Mouse (Mus musculus): ENCODE results near the gene Rffl. TPM values are rescaled to one million over a fixed set of nuclear protein-coding genes. Genes with fewer than 3 reads are reported as not detected.
"Not testable (repeated sequence)": the region's sequence is repeated elsewhere in the genome, so short reads cannot be mapped to it uniquely, and the experiment has no call there.

Gene Rffl
- polyA plus RNA-seq, 1 experiment from 2014 or later, result 9.2 TPM

GRCm38 (mm10) chr11:82844771-82845414 lies 26.1 kb downstream of the Rffl start:
- Histone ChIP-seq H3K9me3 (ENCODE audit: low read length) (no peaks in the 10 kb centered on the region), H3K9ac (replicated peaks; ENCODE audit: low read depth) (no peak overlapping the region), H3K36me3 (ENCODE audit: insufficient read depth, low read length) (no peaks in the 10 kb centered on the region), H3K4me3 (ENCODE audit: low read depth, low read length) (no peak overlapping the region), H3K4me1 (ENCODE audit: insufficient read depth, low read depth, low read length) (no peaks in the 10 kb centered on the region), H3K27me3 (replicated peaks; ENCODE audit: insufficient read depth, low read length) (no peaks in the 10 kb centered on the region), H3K4me2 (replicated peaks; ENCODE audit: low read depth, low read length) (peak overlapping the region; percentile 8; the same call in 1 of the 2 replicates), H3K27ac (ENCODE audit: low read length) (no peak overlapping the region)
- no peak for ATAC-seq
- no peak for DNase-seq (ENCODE audit: low spot score)
- TF ChIP-seq EP300 (IDR thresholded peaks at IDR 0.05) (no peak), CTCF (IDR thresholded peaks at IDR 0.05) (no peak)
- WGBS, result 70% methylated on average over 11 of the region's 11 CpGs

DNA sequence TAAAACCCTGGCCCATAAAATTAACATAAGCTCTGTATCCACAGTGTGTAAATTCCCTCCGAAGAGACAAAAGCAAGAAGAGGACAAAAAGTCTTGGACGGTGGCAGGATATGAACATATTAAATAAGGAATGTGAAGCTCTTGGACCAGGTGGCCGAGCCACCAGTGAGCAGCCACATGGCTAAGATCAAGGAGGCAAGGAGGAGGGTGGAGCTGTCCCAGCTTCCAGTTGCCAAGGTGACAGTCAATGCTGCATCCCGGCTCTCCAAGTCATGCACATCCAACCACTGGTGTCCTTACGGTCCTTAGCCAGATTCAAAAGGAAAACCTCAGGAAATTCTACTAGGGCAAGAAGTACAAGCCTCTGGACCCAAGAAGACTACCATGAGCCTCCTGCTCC lies 32.5 kb downstream of the Rffl start:
- no peak overlapping the region for H3K4me2 ChIP-seq (replicated peaks; ENCODE audit: low read depth, low read length)
- ATAC-seq (no peak), DNase-seq (ENCODE audit: low spot score) (no peak)
- H3K9ac ChIP-seq (replicated peaks; ENCODE audit: low read depth), result no peak overlapping the region
- H3K27ac ChIP-seq (ENCODE audit: low read length), result no peak overlapping the region
- H3K4me1 ChIP-seq (ENCODE audit: insufficient read depth, low read depth, low read length), result no peaks in the 10 kb centered on the region
- 63% methylated on average over 5 of the region's 5 CpGs for WGBS
- H3K36me3 ChIP-seq (ENCODE audit: insufficient read depth, low read length), result no peaks in the 10 kb centered on the region
- TF ChIP-seq EP300 (IDR thresholded peaks at IDR 0.05) (no peak), CTCF (IDR thresholded peaks at IDR 0.05) (no peak)
- no peak overlapping the region for H3K4me3 ChIP-seq (ENCODE audit: low read depth, low read length)
- H3K27me3 ChIP-seq (replicated peaks; ENCODE audit: insufficient read depth, low read length), result no peaks in the 10 kb centered on the region
- H3K9me3 ChIP-seq (ENCODE audit: low read length), result no peaks in the 10 kb centered on the region

- H3K36me3 ChIP-seq (ENCODE audit: insufficient read depth, low read length), result no peaks in the 10 kb centered on the region
- no peak overlapping the region for H3K9ac ChIP-seq (replicated peaks; ENCODE audit: low read depth)
- DNase-seq (ENCODE audit: low spot score), result no peak
- H3K27ac ChIP-seq (ENCODE audit: low read length), result no peak overlapping the region
- 70% methylated on average over 7 of the region's 7 CpGs for WGBS
- H3K4me2 ChIP-seq (replicated peaks; ENCODE audit: low read depth, low read length), result no peak overlapping the region
- TF ChIP-seq EP300 (IDR thresholded peaks at IDR 0.05) (no peak), CTCF (IDR thresholded peaks at IDR 0.05) (no peak)
- no peaks in the 10 kb centered on the region for H3K27me3 ChIP-seq (replicated peaks; ENCODE audit: insufficient read depth, low read length)
- no peaks in the 10 kb centered on the region for H3K9me3 ChIP-seq (ENCODE audit: low read length)
- H3K4me3 ChIP-seq (ENCODE audit: low read depth, low read length), result no peak overlapping the region
- H3K4me1 ChIP-seq (ENCODE audit: insufficient read depth, low read depth, low read length), result no peaks in the 10 kb centered on the region
- ATAC-seq, result no peak
Observed at GRCm38 (mm10) chr11:82837848-82838247, 33.2 kb downstream of the Rffl start.

DNA sequence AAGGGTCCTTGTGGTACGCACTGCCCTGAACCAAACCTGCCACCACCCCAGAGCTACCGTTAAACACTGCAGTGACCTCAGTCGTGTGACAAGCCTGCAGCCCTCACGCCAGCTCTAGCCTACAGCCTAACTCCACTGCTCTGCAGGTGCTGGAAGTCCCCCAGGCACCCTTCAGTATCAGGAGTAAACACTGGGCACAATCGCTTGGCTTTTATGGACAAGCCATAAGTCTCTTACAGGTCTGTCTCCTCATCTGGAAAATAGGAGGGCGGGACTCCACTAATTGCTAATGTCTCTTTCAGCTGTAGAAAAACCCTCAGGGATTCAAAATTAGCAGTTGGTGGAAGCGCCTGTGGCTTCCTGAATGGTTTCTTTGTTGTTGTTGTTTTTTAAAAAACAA lies 33.8 kb downstream of the Rffl start:
- ATAC-seq (no peak), DNase-seq (ENCODE audit: low spot score) (no peak)
- Histone ChIP-seq H3K4me2 (replicated peaks; ENCODE audit: low read depth, low read length) (no peak overlapping the region), H3K27me3 (replicated peaks; ENCODE audit: insufficient read depth, low read length) (no peaks in the 10 kb centered on the region), H3K4me1 (ENCODE audit: insufficient read depth, low read depth, low read length) (no peaks in the 10 kb centered on the region), H3K9ac (replicated peaks; ENCODE audit: low read depth) (no peak overlapping the region), H3K4me3 (ENCODE audit: low read depth, low read length) (no peak overlapping the region), H3K9me3 (ENCODE audit: low read length) (no peaks in the 10 kb centered on the region), H3K36me3 (ENCODE audit: insufficient read depth, low read length) (no peaks in the 10 kb centered on the region), H3K27ac (ENCODE audit: low read length) (no peak overlapping the region)
- TF ChIP-seq EP300 (IDR thresholded peaks at IDR 0.05) (no peak), CTCF (IDR thresholded peaks at IDR 0.05) (no peak)
- WGBS, result 64% methylated on average over 7 of the region's 7 CpGs

GRCm38 (mm10) chr11:82835616-82836432 lies 35.2 kb downstream of the Rffl start:
- Histone ChIP-seq H3K4me3 (ENCODE audit: low read depth, low read length) (no peak overlapping the region), H3K9me3 (ENCODE audit: low read length) (no peaks in the 10 kb centered on the region), H3K4me1 (ENCODE audit: insufficient read depth, low read depth, low read length) (no peaks in the 10 kb centered on the region), H3K36me3 (ENCODE audit: insufficient read depth, low read length) (no peaks in the 10 kb centered on the region), H3K9ac (replicated peaks; ENCODE audit: low read depth) (no peak overlapping the region), H3K4me2 (replicated peaks; ENCODE audit: low read depth, low read length) (no peak overlapping the region), H3K27me3 (replicated peaks; ENCODE audit: insufficient read depth, low read length) (no peaks in the 10 kb centered on the region), H3K27ac (ENCODE audit: low read length) (no peak overlapping the region)
- DNase-seq (ENCODE audit: low spot score) (no peak), ATAC-seq (no peak)
- WGBS, result 71% methylated on average over 11 of the region's 11 CpGs
- TF ChIP-seq EP300 (IDR thresholded peaks at IDR 0.05), result no peak
- no peak for TF ChIP-seq CTCF (IDR thresholded peaks at IDR 0.05)

GRCm38 (mm10) chr11:82834359-82834758 lies 36.7 kb downstream of the Rffl start:
- H3K9me3 ChIP-seq (ENCODE audit: low read length); H3K4me3 ChIP-seq (ENCODE audit: low read depth, low read length); DNase-seq (ENCODE audit: low spot score); H3K27me3 ChIP-seq (replicated peaks; ENCODE audit: insufficient read depth, low read length); H3K4me2 ChIP-seq (replicated peaks; ENCODE audit: low read depth, low read length); H3K4me1 ChIP-seq (ENCODE audit: insufficient read depth, low read depth, low read length); H3K27ac ChIP-seq (ENCODE audit: low read length); H3K36me3 ChIP-seq (ENCODE audit: insufficient read depth, low read length); ATAC-seq; H3K9ac ChIP-seq (replicated peaks; ENCODE audit: low read depth): not testable (repeated sequence)
- WGBS, result 75% methylated on average over 7 of the region's 7 CpGs
